Mouse (Mus musculus): ENCODE measurements around the gene C5ar1. TPM values are rescaled to one million over a fixed set of nuclear protein-coding genes. Genes with fewer than 3 reads are reported as not detected.

C5ar1 gene
- polyA plus RNA-seq, 1 experiment from 2014 or later = 2.0 TPM

Other genes starting within 250 kb of the C5ar1 start
- 3.5 and 5.7 TPM in 2 replicates for gene Bicra, start 211.6 kb downstream of the C5ar1 start, polyA plus RNA-seq (2015; fragmentation: Nextera tagmentation; extraction: Ambion mirVana)
- gene Zfp541, start 197.7 kb downstream of the C5ar1 start, polyA plus RNA-seq (2015; fragmentation: Nextera tagmentation; extraction: Ambion mirVana) = not detected in 2 replicates
- 130 and 161 TPM in 2 replicates for gene Napa, start 161.1 kb downstream of the C5ar1 start, polyA plus RNA-seq (2015; fragmentation: Nextera tagmentation; extraction: Ambion mirVana)
- 29.9 and 35.0 TPM in 2 replicates for gene Kptn, start 139.6 kb downstream of the C5ar1 start, polyA plus RNA-seq (2015; fragmentation: Nextera tagmentation; extraction: Ambion mirVana)
- 0.13 TPM in 2 replicates for gene Slc8a2, start 129.7 kb downstream of the C5ar1 start, polyA plus RNA-seq (2015; fragmentation: Nextera tagmentation; extraction: Ambion mirVana)
- gene Meis3, start 84.5 kb downstream of the C5ar1 start, polyA plus RNA-seq (2015; fragmentation: Nextera tagmentation; extraction: Ambion mirVana) = 14.3 and 20.0 TPM in 2 replicates
- 7.6 and 12.4 TPM in 2 replicates for gene Dhx34, start 37.5 kb downstream of the C5ar1 start, polyA plus RNA-seq (2015; fragmentation: Nextera tagmentation; extraction: Ambion mirVana)
- 0.76 and 1.1 TPM in 2 replicates for gene C5ar2, start 15.4 kb downstream of the C5ar1 start, polyA plus RNA-seq (2015; fragmentation: Nextera tagmentation; extraction: Ambion mirVana)
- gene Inafm1, start 14.1 kb upstream of the C5ar1 start, polyA plus RNA-seq (2015; fragmentation: Nextera tagmentation; extraction: Ambion mirVana) = 8.8 and 11.1 TPM in 2 replicates
- gene Ccdc9, start 27.3 kb upstream of the C5ar1 start, polyA plus RNA-seq (2015; fragmentation: Nextera tagmentation; extraction: Ambion mirVana) = 14.4 and 18.3 TPM in 2 replicates
- gene Bbc3, start 48.9 kb upstream of the C5ar1 start, polyA plus RNA-seq (2015; fragmentation: Nextera tagmentation; extraction: Ambion mirVana) = 6.6 and 6.9 TPM in 2 replicates
- gene Sae1, start 128.3 kb upstream of the C5ar1 start, polyA plus RNA-seq (2015; fragmentation: Nextera tagmentation; extraction: Ambion mirVana) = 187 and 209 TPM in 2 replicates
- gene Zc3h4, start 141.4 kb upstream of the C5ar1 start, polyA plus RNA-seq (2015; fragmentation: Nextera tagmentation; extraction: Ambion mirVana) = 7.9 and 13.2 TPM in 2 replicates
- 76.1 and 76.3 TPM in 2 replicates for gene Tmem160, start 193.2 kb upstream of the C5ar1 start, polyA plus RNA-seq (2015; fragmentation: Nextera tagmentation; extraction: Ambion mirVana)
- gene Npas1, start 218.2 kb upstream of the C5ar1 start, polyA plus RNA-seq (2015; fragmentation: Nextera tagmentation; extraction: Ambion mirVana) = 0.16 and 0.36 TPM in 2 replicates

Measured in heart, embryonic 15.5 days (tissue).